Mouse (Mus musculus) G1E (cell line): ENCODE results near the gene Mxi1. TPM values are rescaled to one million over a fixed set of nuclear protein-coding genes. Genes with fewer than 3 reads are reported as not detected.

Source experiments
- ATAC-seq: 2 replicates; pipeline ENCODE4 v1.8.0; 2016; ENCODE audit warnings: mild to moderate bottlenecking; ENCODE audit not compliant: insufficient number of reproducible peaks, poor library complexity, low FRiP score, severe bottlenecking; ENCODE audit errors: extremely low read depth
- DNase-seq: peaks from one replicate; pipeline ENCODE4 v3.0.0; 2012; ENCODE audit warnings: low spot score
- H3K27me3 ChIP-seq: 2 replicates; pipeline ENCODE4 v1.6.1; 2012; ENCODE audit warnings: mild to moderate bottlenecking, low read length, inconsistent platforms; ENCODE audit not compliant: insufficient read depth
- H3K36me3 ChIP-seq: replicated peaks from 2 replicates; pipeline ENCODE3; 2012; ENCODE audit warnings: mild to moderate bottlenecking, inconsistent platforms
- H3K4me1 ChIP-seq: 2 replicates; pipeline ENCODE4 v1.6.1; 2012; ENCODE audit warnings: low read depth, low read length, inconsistent platforms, mixed read lengths; ENCODE audit not compliant: insufficient read depth
- H3K4me3 ChIP-seq: 2 replicates; pipeline ENCODE4 v1.5.1; 2012; ENCODE audit warnings: low read depth, mild to moderate bottlenecking, inconsistent platforms, low read length, moderate library complexity, mixed read lengths
- H3K9me3 ChIP-seq: replicated peaks from 2 replicates; pipeline ENCODE4 v1.6.1; 2012; ENCODE audit warnings: inconsistent platforms
- CTCF ChIP-seq: IDR thresholded peaks from 2 replicates; pipeline ENCODE4 v1.5.1; 2012; ENCODE audit warnings: low read depth, low read length, inconsistent platforms, mixed read lengths
- GATA1 ChIP-seq: IDR thresholded peaks from 2 replicates; pipeline ENCODE4 v1.6.1; 2012; ENCODE audit warnings: borderline replicate concordance, low read length, inconsistent platforms, mixed read lengths
- GATA2 ChIP-seq: IDR thresholded peaks from 2 replicates; pipeline ENCODE4 v1.6.1; 2012; ENCODE audit warnings: low read depth, low read length, inconsistent platforms, borderline replicate concordance
- POLR2AphosphoS5 ChIP-seq: IDR thresholded peaks from 2 replicates; pipeline ENCODE4 v1.6.1; 2012; ENCODE audit warnings: low read depth, low read length, inconsistent platforms; ENCODE audit not compliant: insufficient replicate concordance
- TAL1 ChIP-seq: conservative IDR thresholded peaks from 2 replicates; pipeline ENCODE4 v1.6.1; 2012; ENCODE audit warnings: low read depth, low read length, inconsistent platforms, mixed read lengths
- polyA plus RNA-seq: library from polyadenylated mRNA; stranded (reverse); fragments of >175 nt; gene quantifications from 2 replicates; pipeline ENCODE4 v1.2.3, GENCODE M21; 2012
- total RNA-seq, 2 experiments: library from RNA; stranded (forward) in 1 of 2; stranded (reverse) in 1 of 2; fragments of 200-1000 nt in 1 of 2; fragments of >200 nt in 1 of 2; fragmentation: Nextera tagmentation in 1 of 2; gene quantifications; 2 replicates each; pipeline ENCODE4 v1.2.3; 2014 to 2017

Mxi1 gene
- total and polyA plus RNA-seq, 3 experiments, result 20.5 to 74.6 (median 47.1) TPM

DNA sequence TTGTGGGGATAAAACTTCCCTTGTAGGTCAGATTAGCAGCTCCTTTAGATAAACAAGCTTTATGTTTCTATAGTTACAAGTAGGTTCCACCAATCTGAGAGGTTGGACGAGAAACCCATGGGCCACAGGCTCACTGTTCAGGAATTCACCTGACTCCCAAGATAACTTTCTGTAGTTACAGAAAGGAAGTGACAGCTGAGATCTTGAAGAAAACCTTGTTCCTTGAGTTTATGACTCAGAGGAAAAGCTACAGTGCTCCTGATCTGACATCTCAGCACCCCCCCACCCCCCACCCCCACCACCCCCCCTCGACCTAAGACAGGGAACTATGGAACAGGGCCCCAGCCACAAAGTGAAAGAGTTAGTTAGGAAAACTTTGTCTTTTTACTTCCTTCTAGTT, 95.5 kb downstream of the Mxi1 start:
- H3K36me3 ChIP-seq, result no peaks in the 10 kb centered on the region
- DNase-seq, result no peak
- H3K9me3 ChIP-seq, result no peaks in the 10 kb centered on the region
- H3K27me3 ChIP-seq, result peaks cover 11% of the 10 kb centered on the region
- H3K4me1 ChIP-seq, result no peaks in the 10 kb centered on the region
- ATAC-seq, result no peak
- TF ChIP-seq GATA2 (no peak), TAL1 (no peak), CTCF (no peak), POLR2AphosphoS5 (no peak), GATA1 (no peak)
- H3K4me3 ChIP-seq, result no peak overlapping the region

DNA sequence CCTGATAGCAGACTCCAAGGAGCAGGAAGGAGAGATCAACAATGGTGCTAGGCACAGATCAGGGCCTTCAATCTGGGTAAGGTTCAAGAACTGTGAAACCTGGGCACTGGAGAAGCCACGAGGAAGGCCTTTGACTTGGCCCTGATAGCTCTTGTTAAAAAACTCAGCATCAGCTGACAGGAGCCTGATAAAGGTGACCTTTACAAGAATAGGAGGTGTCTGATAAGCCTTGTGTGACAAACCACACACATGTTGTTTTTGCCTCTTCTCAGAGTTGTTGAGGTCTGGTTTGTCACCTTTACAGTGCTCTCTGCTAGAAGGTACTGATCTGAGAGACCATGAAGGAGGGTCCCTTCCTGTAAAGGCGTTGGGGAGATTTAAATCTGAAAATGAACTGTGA, 97.0 kb downstream of the Mxi1 start:
- no peaks in the 10 kb centered on the region for H3K9me3 ChIP-seq
- TF ChIP-seq TAL1, result no peak
- TF ChIP-seq CTCF, result no peak
- no peak for TF ChIP-seq POLR2AphosphoS5
- TF ChIP-seq GATA1, result no peak
- no peak for TF ChIP-seq GATA2
- H3K36me3 ChIP-seq, result no peaks in the 10 kb centered on the region
- H3K4me1 ChIP-seq, result no peaks in the 10 kb centered on the region
- no peak overlapping the region for H3K4me3 ChIP-seq
- ATAC-seq (no peak), DNase-seq (no peak)
- H3K27me3 ChIP-seq, result peaks cover 22% of the 10 kb centered on the region

DNA sequence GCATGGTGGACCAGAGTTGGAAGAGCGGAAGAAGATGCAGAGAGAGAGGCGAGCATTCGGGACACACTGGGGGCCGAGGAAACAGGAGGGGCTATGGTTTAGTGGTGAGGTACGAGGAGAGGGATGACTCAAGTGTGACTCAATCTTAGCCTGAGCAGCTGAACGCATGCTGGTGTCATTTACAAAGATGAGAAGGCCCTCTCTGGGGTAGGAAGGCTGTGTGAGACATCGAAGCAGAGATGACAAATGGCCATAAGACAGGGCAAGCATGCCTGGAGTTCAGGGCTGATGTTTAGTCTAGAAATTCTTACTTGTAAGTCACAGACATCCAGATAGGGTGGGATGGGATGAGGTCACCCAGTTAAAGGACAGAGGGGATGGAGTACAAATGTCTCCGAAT, 98.1 kb downstream of the Mxi1 start:
- DNase-seq (no peak), ATAC-seq (no peak)
- Histone ChIP-seq H3K9me3 (no peaks in the 10 kb centered on the region), H3K4me3 (no peak overlapping the region), H3K36me3 (no peaks in the 10 kb centered on the region), H3K27me3 (peaks cover 23% of the 10 kb centered on the region), H3K4me1 (no peaks in the 10 kb centered on the region)
- TF ChIP-seq POLR2AphosphoS5 (no peak), CTCF (no peak), GATA1 (no peak), GATA2 (no peak), TAL1 (no peak)

DNA sequence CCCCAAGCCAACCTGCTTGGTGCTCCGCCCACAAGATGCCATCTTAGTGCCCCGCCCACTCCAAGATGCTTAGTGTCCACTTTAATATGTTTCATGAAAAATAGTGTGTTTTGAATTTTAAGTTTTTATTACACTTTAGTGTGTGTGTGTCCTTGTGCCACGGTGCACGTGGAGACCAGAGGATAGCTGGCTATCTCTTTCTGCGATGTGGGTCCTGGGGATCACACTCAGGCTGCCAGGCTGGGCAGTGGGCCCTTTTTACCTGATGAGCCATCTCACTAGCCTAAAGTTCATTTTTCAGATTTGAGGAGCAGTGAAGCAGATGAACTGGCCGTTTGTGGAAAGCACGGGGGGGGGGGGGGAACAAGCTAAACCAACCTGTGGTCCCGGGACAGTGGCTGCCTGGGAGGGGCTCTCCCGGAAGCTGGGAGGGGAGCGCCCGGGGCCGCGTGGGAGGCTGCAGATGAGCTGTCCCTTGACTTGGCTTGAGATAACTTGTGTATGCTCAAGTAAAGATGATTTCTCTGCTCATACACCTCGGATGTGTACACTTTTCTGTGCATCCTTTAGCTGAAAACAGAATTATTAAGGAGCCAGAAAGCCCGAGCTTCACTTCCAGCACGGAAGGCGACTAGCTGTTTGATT, 99.5 kb downstream of the Mxi1 start:
- Histone ChIP-seq H3K4me1 (peaks cover 6% of the 10 kb centered on the region), H3K27me3 (peaks cover 23% of the 10 kb centered on the region), H3K4me3 (no peak overlapping the region), H3K36me3 (no peaks in the 10 kb centered on the region), H3K9me3 (no peaks in the 10 kb centered on the region)
- TF ChIP-seq POLR2AphosphoS5 (no peak), GATA1 (no peak), GATA2 (no peak), CTCF (no peak), TAL1 (no peak)
- DNase-seq, result no peak
- ATAC-seq, result no peak

DNA sequence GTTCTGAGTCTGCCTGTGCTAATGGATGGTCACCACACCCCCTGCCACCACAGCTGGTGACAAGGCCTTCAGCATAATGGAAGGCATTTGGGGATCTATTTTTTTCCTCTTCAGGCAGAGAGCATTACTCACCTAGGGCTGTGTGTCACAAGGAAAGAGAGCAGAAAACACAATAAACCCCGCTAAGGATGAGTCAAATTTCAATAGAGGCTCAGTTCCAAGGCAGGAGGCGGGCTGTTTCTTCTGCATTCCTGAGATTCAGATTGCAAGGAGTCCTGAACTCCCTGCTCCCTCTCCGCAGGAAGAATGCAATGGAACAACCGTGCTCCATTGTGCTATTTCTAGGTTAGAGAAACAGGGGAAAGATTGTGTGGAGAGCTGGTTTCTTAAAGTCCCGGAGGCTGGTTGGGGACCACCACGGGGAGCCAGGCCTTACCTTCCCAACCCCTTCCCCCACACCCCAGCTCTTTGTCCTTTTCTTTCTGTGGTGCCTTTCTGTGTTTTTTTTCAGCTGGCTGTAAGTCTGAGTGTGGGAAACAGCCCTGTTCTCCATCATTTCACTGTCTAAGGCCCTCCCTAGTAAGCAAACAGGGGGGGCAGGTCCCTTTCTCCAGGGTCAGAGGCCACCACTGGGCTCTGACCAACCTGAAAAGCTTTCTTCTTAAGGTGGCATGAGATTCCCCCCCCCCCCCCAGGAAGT, 102.0 kb downstream of the Mxi1 start:
- H3K27me3 ChIP-seq, result peaks cover 21% of the 10 kb centered on the region
- ATAC-seq, result no peak
- H3K4me1 ChIP-seq, result peaks cover 12% of the 10 kb centered on the region
- H3K4me3 ChIP-seq, result no peak overlapping the region
- no peak for TF ChIP-seq GATA1
- no peak for TF ChIP-seq GATA2
- no peak for TF ChIP-seq CTCF
- no peak for TF ChIP-seq POLR2AphosphoS5
- TF ChIP-seq TAL1, result no peak
- no peaks in the 10 kb centered on the region for H3K9me3 ChIP-seq
- H3K36me3 ChIP-seq, result no peaks in the 10 kb centered on the region
- no peak for DNase-seq

DNA sequence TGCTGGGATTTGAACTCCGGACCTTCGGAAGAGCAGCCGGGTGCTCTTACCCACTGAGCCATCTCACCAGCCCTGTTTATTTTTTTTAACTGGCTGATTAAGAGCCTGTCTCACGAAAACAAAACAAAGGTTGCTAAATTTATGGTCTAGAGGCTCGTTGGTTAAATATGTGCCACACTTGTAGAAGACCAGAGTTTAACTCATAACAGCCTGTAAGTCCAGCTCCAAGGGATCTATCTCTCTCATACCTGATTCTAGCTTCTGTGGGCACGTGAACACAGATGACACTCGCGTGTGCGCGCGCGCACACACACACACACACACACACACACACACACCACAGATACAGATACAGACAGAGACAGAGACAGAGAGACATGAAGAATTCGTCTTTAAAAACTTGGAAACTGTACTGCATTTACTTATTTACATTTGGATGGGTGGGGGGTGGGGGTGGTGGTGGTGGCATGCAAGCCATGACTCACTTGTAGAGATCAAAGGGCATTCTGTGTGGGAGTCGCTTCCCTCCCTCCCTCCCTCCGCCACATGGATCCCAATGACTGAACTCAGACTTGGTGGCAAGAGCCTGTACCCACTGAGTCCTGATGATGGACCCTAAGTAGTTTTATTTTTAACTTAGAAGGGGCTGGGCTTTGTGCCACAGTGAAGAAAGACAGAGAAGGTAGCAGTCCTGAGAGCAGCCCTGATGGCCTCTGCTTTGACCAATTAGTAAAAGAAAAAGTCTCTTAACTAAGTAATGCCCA, 103.5 kb downstream of the Mxi1 start:
- TF ChIP-seq CTCF (no peak), POLR2AphosphoS5 (no peak), TAL1 (no peak), GATA2 (no peak), GATA1 (no peak)
- DNase-seq, result no peak
- Histone ChIP-seq H3K27me3 (peaks cover 29% of the 10 kb centered on the region), H3K4me3 (no peak overlapping the region), H3K4me1 (peaks cover 13% of the 10 kb centered on the region), H3K36me3 (no peaks in the 10 kb centered on the region), H3K9me3 (no peaks in the 10 kb centered on the region)
- ATAC-seq, result no peak
